Mouse (Mus musculus) lung, embryonic 15.5 days (tissue): ENCODE measurements around the gene Gm14326. TPM values are rescaled to one million over a fixed set of nuclear protein-coding genes. Genes with fewer than 3 reads are reported as not detected.
"Not testable (repeated sequence)": the region's sequence is repeated elsewhere in the genome, so short reads cannot be mapped to it uniquely, and the experiment has no call there.

ENCODE experiments used
- ATAC-seq: fragments of 200-750 bp; cut with Nextera tagmentation; 2 replicates; pipeline ENCODE4 v1.8.0; 2017; ENCODE audit warnings: moderate number of reproducible peaks, borderline replicate concordance; ENCODE audit not compliant: low FRiP score, low TSS enrichment; ENCODE audit errors: extremely low read depth
- H3K27ac ChIP-seq: fragments of 300-500 bp; sonication (generic); 2 replicates; pipeline ENCODE4 v1.5.1; 2015; ENCODE audit warnings: moderate library complexity, mild to moderate bottlenecking, inconsistent platforms
- H3K27me3 ChIP-seq: fragments of 300-500 bp; sonication (generic); 2 replicates; pipeline ENCODE4 v1.6.1; 2015; ENCODE audit warnings: inconsistent platforms
- H3K36me3 ChIP-seq: fragments of 300-500 bp; sonication (generic); 2 replicates; pipeline ENCODE4 v1.6.1; 2015; ENCODE audit warnings: inconsistent platforms
- H3K4me1 ChIP-seq: fragments of 300-500 bp; sonication (generic); 2 replicates; pipeline ENCODE4 v1.6.1; 2015; ENCODE audit warnings: inconsistent platforms
- H3K4me2 ChIP-seq: fragments of 300-500 bp; sonication (generic); 2 replicates; pipeline ENCODE4 v1.6.1; 2015; ENCODE audit warnings: inconsistent platforms, mild to moderate bottlenecking, moderate library complexity
- H3K4me3 ChIP-seq: fragments of 300-500 bp; sonication (generic); 2 replicates; pipeline ENCODE4 v1.5.1; 2015; ENCODE audit warnings: mild to moderate bottlenecking, inconsistent platforms
- H3K9ac ChIP-seq: fragments of 300-500 bp; sonication (generic); 2 replicates; pipeline ENCODE4 v1.6.1; 2015; ENCODE audit warnings: inconsistent platforms
- H3K9me3 ChIP-seq: fragments of 300-500 bp; sonication (generic); 2 replicates; pipeline ENCODE4 v1.6.1; 2016; ENCODE audit warnings: inconsistent platforms
- WGBS: fragments of 180-500 bp; shearing (Covaris S2); methylation state at CpG from one replicate; pipeline ENCODE4 v1.1.7; 2015; 5-methylcytosine and 5-hydroxymethylcytosine counted together
- polyA plus RNA-seq: library from polyadenylated mRNA; unstranded; fragments of >200 nt; fragmentation: Nextera tagmentation; extraction: Ambion mirVana; gene quantifications from 2 replicates; pipeline ENCODE4 v1.2.1, GENCODE M21; 2015

Gene Gm14326
- polyA plus RNA-seq: 18.0 and 18.7 TPM in 2 replicates

DNA sequence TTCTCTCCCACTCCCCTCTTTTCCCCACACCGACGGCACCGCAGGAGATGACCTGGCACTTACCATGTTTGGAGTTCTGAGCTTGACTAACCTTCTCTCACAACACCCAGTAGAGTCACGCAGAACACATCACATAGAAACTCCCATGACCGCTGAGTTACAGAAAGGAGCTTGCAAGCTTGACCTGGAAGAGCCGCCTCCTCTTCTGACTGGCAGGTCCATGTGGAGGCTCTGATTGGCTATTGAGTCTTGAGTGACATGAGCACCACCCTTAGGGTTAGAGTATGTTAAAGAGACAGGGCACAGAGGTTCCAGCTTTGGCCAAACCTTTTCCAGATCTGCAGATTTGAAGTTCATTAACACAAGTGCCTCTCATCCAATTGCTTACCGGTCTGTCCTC is at the start of gene Gm14326:
Gene Gm14326 (minus strand): TSS at position 153 of the 400 bp plus-strand sequence.
- H3K4me1 ChIP-seq, H3K36me3 ChIP-seq, H3K9me3 ChIP-seq, H3K27ac ChIP-seq, ATAC-seq, H3K27me3 ChIP-seq: not testable (repeated sequence)
- 0% methylated on average over 6 of the region's 7 CpGs for WGBS
- peak within 1 kb of the TSS; percentile 49 for H3K4me3 ChIP-seq
- peak within 1 kb of the TSS; percentile 37 for H3K9ac ChIP-seq
- H3K4me2 ChIP-seq: peak within 1 kb of the TSS; percentile 49

DNA sequence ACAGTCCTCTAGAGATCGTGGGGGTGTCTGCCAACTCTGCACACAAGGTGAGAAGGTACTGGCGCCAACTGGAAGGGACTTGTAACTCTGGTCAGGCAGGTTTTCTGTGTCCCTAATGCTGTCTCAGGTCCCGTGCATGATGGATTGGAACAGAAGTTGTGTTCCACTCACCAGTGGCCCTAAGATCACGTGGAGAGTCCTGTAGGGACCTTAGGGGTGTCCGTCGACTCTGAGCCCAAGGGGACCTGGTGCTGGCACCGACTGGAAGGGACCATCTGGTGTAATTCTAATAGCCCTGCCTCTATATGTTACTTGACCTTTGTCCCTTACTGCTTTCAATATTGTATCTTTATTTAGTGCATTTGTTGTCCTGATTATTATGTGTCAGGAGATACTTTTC is 17.7 kb upstream of the Gm14326 start:
- H3K4me1 ChIP-seq, ATAC-seq: not testable (repeated sequence)
- 70% methylated on average over 6 of the region's 7 CpGs for WGBS

DNA sequence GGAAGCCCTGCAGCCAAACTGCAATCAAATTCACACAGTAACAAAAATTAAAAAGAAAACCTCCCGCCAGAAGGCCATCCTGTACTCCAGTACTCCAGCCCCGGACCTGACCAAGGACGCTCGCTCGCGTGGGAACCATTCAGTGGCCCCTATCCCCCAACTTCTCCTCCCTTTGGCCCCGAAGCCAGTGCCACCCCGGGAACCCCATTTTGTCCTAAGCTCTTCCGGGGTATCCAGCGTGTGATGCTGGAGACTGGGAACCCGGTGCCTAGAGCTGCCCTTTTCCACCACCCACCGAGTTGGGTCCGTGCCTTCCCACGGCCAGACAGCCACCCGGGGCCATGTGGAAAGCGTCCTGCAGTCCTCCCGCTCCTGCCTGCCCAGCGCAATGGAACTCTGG is 363 bp downstream of the Gm14326 start:
- H3K9me3 ChIP-seq, H3K36me3 ChIP-seq, ATAC-seq, H3K27ac ChIP-seq, H3K4me1 ChIP-seq, H3K27me3 ChIP-seq: not testable (repeated sequence)
- WGBS: under 1% methylated on average over 18 of the region's 18 CpGs
- Histone ChIP-seq H3K4me2 (peak overlapping the region; percentile 49), H3K9ac (peak overlapping the region; percentile 37), H3K4me3 (peak overlapping the region; percentile 49)

More for the DNA sequence above, 17.7 kb upstream of the Gm14326 start:
- H3K27ac ChIP-seq, H3K36me3 ChIP-seq, H3K27me3 ChIP-seq, H3K4me3 ChIP-seq, H3K4me2 ChIP-seq, H3K9ac ChIP-seq, H3K9me3 ChIP-seq: not testable (repeated sequence)

DNA sequence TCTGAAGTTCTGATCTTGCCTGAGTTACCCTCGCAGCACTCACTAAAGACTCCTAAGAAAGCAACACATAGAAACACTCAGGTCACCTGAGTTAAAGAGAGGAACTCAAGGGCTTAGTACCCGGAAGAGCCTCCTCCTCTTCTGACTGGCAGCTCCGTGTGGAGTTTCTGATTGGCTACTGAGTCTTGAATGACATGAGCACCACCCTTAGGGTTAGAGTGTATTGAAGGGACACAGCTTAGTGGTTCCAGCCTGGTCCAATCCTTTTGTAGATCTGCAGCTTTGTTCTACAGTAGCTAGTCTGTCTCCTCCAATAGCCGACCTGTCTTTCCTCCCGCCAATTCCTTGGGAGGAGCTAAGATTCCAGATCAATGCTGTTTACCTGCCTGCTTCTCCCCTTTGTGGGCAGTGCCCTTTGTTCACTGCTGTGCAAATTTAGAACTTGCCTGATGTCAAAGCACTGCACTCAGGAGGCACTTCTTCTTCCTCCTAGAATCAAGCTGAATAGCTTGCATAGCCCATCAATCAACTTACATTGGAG is 31.5 kb downstream of the Gm14326 start, which contains the start of gene Zfp972:
Gene Zfp972 (minus strand): TSS at position 51 of the 541 bp plus-strand sequence.
- 57% methylated on average over 4 of the region's 5 CpGs for WGBS
- H3K9me3 ChIP-seq, H3K4me3 ChIP-seq, H3K27ac ChIP-seq, H3K4me1 ChIP-seq, H3K27me3 ChIP-seq, H3K9ac ChIP-seq, H3K36me3 ChIP-seq, H3K4me2 ChIP-seq, ATAC-seq: not testable (repeated sequence)

DNA sequence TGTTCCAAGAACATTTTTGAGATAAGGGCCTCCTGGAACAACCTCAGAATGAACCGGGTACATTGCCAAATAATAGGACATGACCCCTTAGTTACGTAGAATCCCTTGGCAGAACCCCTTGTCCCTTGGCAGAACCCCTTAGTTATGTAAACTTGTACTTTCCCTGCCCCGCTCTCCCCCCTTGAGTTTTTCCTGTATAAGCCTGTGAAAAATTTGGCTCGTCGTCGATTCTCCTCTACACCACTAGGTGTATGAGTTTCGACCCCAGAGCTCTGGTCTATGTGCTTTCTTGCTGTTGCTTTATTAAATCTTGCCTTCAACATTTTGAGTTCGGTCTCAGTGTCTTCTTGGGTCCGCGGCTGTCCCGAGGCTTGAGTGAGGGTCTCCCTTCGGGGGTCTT is 53.8 kb downstream of the Gm14326 start:
- not testable (repeated sequence) for H3K27ac ChIP-seq, H3K4me2 ChIP-seq, H3K9ac ChIP-seq, H3K9me3 ChIP-seq, H3K36me3 ChIP-seq, H3K4me1 ChIP-seq, H3K4me3 ChIP-seq, H3K27me3 ChIP-seq, ATAC-seq
- WGBS: 74% methylated on average over 4 of the region's 12 CpGs

DNA sequence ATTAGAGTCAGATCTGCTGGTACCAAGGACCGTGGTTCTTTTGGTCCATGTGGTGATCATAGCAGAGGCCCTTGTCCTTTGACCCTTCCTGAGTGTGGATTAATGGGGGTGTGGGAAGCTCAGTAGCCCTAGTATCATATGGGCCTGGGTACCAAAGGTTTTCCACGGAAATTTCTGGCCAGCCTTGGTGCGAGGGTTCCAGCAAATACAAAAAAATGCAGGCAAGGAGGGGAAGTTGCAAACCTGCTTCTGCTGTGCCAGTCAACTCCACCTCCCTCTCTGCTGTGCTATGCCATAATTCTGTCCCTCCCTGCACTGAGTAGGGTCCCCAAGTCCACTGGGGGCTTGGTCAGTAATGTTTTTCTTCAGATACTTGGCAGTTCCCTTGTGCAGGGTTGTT is 58.9 kb downstream of the Gm14326 start:
- not testable (repeated sequence) for H3K36me3 ChIP-seq, H3K27me3 ChIP-seq, ATAC-seq, H3K4me2 ChIP-seq, H3K9ac ChIP-seq, H3K4me1 ChIP-seq, H3K4me3 ChIP-seq, H3K27ac ChIP-seq, H3K9me3 ChIP-seq
- 66% methylated on average over 2 of the region's 3 CpGs for WGBS

DNA sequence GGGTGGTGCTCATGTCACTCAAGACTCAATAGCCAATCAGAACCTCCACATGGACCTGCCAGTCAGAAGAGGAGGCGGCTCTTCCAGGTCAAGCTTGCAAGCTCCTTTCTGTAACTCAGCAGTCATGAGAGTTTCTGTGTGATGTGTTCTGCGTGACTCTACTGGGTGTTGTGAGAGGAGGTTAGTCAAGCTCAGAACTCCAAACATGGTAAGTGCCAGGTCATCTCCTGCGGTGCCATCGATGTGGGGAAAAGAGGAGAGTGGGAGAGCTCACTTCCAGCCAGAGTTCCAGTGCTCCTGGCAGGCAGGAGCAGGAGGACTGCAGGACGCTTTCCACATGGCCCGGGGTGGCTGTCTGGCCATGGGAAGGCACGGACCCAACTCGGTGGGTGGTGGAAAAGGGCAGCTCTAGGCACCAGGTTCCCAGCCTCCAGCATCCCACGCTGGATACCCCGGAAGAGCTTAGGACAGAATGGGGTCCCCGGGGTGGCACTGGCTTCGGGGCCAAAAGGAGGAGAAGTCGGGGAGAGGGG is 60.0 kb downstream of the Gm14326 start, which contains the start of gene Gm14327:
Gene Gm14327 (plus strand): TSS at position 51 of the 533 bp plus-strand sequence.
- not testable (repeated sequence) for H3K9me3 ChIP-seq, H3K27me3 ChIP-seq, H3K27ac ChIP-seq, H3K9ac ChIP-seq, H3K4me1 ChIP-seq, H3K36me3 ChIP-seq, ATAC-seq
- H3K4me2 ChIP-seq: peak within 1 kb of the TSS; percentile 22; the same call in 1 of the 2 replicates
- 31% methylated on average over 10 of the region's 13 CpGs for WGBS
- H3K4me3 ChIP-seq: peak within 1 kb of the TSS; percentile 32

DNA sequence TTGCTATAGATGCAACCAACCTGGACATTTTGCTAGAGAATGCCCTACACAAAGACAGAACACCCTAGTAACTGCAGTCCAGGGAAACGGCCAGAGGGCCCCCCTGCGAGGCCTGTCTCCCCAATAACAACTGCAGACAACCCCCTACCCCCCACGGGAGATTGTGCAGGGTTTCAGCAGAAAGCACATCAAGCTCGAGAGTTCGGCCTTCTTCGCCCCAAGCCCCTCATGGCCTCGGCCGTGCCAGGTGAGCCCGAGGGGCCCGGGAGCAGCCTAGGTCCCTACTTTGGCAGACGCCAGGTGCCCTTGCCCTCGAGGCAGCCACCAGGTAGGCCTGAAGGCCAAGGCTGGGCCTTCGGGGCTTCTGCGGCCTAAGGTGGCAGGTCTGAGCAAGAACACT is 69.4 kb downstream of the Gm14326 start:
- ATAC-seq, H3K4me2 ChIP-seq, H3K4me1 ChIP-seq, H3K9me3 ChIP-seq, H3K4me3 ChIP-seq, H3K36me3 ChIP-seq, H3K27ac ChIP-seq, H3K27me3 ChIP-seq, H3K9ac ChIP-seq: not testable (repeated sequence)
- 88% methylated on average over 13 of the region's 14 CpGs for WGBS

Other genes starting within 250 kb of the Gm14326 start
- 9.9 and 13.7 TPM in 2 replicates for gene Gm14322, start 198.0 kb downstream of the Gm14326 start, polyA plus RNA-seq
- gene Gm14325, start 117.0 kb downstream of the Gm14326 start, polyA plus RNA-seq: 37.5 and 38.3 TPM in 2 replicates
- 3.6 and 4.5 TPM in 2 replicates for gene Gm14327, start 60.2 kb downstream of the Gm14326 start, polyA plus RNA-seq
- gene Zfp972, start 31.7 kb downstream of the Gm14326 start, polyA plus RNA-seq: 1.6 TPM in 1 of 2 replicates, not detected in the other
- gene Zfp971, start 66.0 kb upstream of the Gm14326 start, polyA plus RNA-seq: 12.1 and 15.1 TPM in 2 replicates
- 18.6 and 20.3 TPM in 2 replicates for gene Zfp931, start 121.2 kb upstream of the Gm14326 start, polyA plus RNA-seq
- 0.62 and 0.93 TPM in 2 replicates for gene Phactr3, start 161.7 kb upstream of the Gm14326 start, polyA plus RNA-seq